Mouse (Mus musculus) embryonic fibroblast, embryonic 13.5 days (primary cell): ENCODE data around the gene Sphk1.

Experiments used
- CTCF ChIP-seq: IDR thresholded peaks from 2 replicates; pipeline ENCODE4 v1.5.1; 2011; ENCODE audit warnings: mild to moderate bottlenecking, control low read depth, low read length, moderate library complexity, borderline replicate concordance; ENCODE audit not compliant: insufficient read depth
- POLR2A ChIP-seq: IDR thresholded peaks from 2 replicates; pipeline ENCODE4 v1.6.1; 2011; ENCODE audit warnings: low read depth, mild to moderate bottlenecking, control low read depth, low read length, moderate library complexity

GRCm38 (mm10) chr11:116565283-116566041 is 34.7 kb downstream of the Sphk1 start:
- TF ChIP-seq CTCF: no peak
- no peak for TF ChIP-seq POLR2A
